24 mouse cellular contexts compared by ENCODE assay signal in genomic region chr7:19953054-19953453, GRCm38 (mm10). TPM values are rescaled to one million over a fixed set of nuclear protein-coding genes. Genes with fewer than 3 reads are reported as not detected.
DNase-seq lines count a peak whose midpoint lies in the region; ATAC-seq and TF ChIP-seq lines count a peak whose summit lies in the region.
"Had no signal": no experiment of that assay in that cellular context is flagged by ENCODE, and none has a peak within 500 bp of the region (broad histone marks: within the 10 kb centered on the region; RNA-seq: fewer than 3 reads in every experiment).

No protein-coding gene starts in this region.

- intact Hi-C loops in heart, adult 2 months (cut with DNase I), result no loop called here

- no peak for TF ChIP-seq CTCF in intestine, postnatal 0 days (IDR thresholded peaks at IDR 0.05; ENCODE audit: low read depth)
- no peak for TF ChIP-seq CTCF in heart, adult 2 months (IDR thresholded peaks at IDR 0.05)

- WGBS in neural tube, embryonic 11.5 days, result 52% methylated on average over 9 of the region's 9 CpGs
- WGBS in intestine, postnatal 0 days, result 37% methylated on average over 9 of the region's 9 CpGs
- 73% methylated on average over 9 of the region's 9 CpGs for WGBS in heart, adult 2 months

- H3K9ac ChIP-seq in neural tube, embryonic 11.5 days (ENCODE audit: low read length), result no peak overlapping the region
- no peak overlapping the region for H3K9ac ChIP-seq in intestine, postnatal 0 days (ENCODE audit: low read depth, low read length)
- H3K9ac ChIP-seq in heart, adult 2 months (ENCODE audit: low read depth, low read length), result no peak overlapping the region
- H3K9ac ChIP-seq: hindbrain, embryonic 13.5 days; limb, embryonic 15.5 days; midbrain, embryonic 12.5 days had no signal

- H3K36me3 ChIP-seq in neural tube, embryonic 11.5 days (ENCODE audit: control insufficient read depth, insufficient read depth, low read length), result no peaks in the 10 kb centered on the region
- H3K36me3 ChIP-seq in intestine, postnatal 0 days (ENCODE audit: control insufficient read depth, insufficient read depth), result no peaks in the 10 kb centered on the region; the same call in 1 of the 2 replicates
- H3K36me3 ChIP-seq in heart, adult 2 months (ENCODE audit: control insufficient read depth, insufficient read depth, low read length), result no peaks in the 10 kb centered on the region
- H3K36me3 ChIP-seq: hindbrain, embryonic 13.5 days; limb, embryonic 15.5 days; midbrain, embryonic 12.5 days had no signal

- no peak for DNase-seq in neural tube, embryonic 11.5 days (ENCODE audit: low spot score)
- DNase-seq in neural tube, embryonic 10.5 days (ENCODE audit: extremely low spot score, low spot score), result no peak
- DNase-seq in embryo, embryonic 10 days (ENCODE audit: low spot score), result peak; percentile 51
- DNase-seq in kidney, postnatal 14 days, result no peak
- DNase-seq in heart, adult 2 months, result no peak
- DNase-seq in urinary bladder, adult 18-20 months (ENCODE audit: low spot score in 2 of 2), result no peak
- DNase-seq: cerebellum, adult 11 months; cerebellum, postnatal 14 days; gastrocnemius, adult 2 months; heart, adult 11 months; lung, adult 18-20 months; lung, postnatal 4 days had no signal

- 0 out of 2 replicates have a peak, but pooled peaks have one; percentile 45 for ATAC-seq in neural tube, embryonic 11.5 days (ENCODE audit: insufficient read depth, low FRiP score, low TSS enrichment)
- peak; percentile 21 for ATAC-seq in intestine, postnatal 0 days

- H3K79me2 ChIP-seq in heart, adult 2 months (replicated peaks; ENCODE audit: control insufficient read depth, insufficient read depth, low read length), result no peaks in the 10 kb centered on the region

- no peaks in the 10 kb centered on the region for H3K4me1 ChIP-seq in neural tube, embryonic 11.5 days (ENCODE audit: control insufficient read depth, insufficient read depth, low read length)
- no peaks in the 10 kb centered on the region for H3K4me1 ChIP-seq in intestine, postnatal 0 days (replicated peaks; ENCODE audit: control insufficient read depth, insufficient read depth, low read length)
- no peaks in the 10 kb centered on the region; the same call in 1 of the 2 replicates for H3K4me1 ChIP-seq in heart, adult 2 months (ENCODE audit: control insufficient read depth, insufficient read depth, low read length)
- H3K4me1 ChIP-seq: hindbrain, embryonic 13.5 days; limb, embryonic 15.5 days; midbrain, embryonic 12.5 days had no signal

- no peak overlapping the region for H3K4me2 ChIP-seq in neural tube, embryonic 11.5 days (ENCODE audit: low read depth)
- no peak overlapping the region for H3K4me2 ChIP-seq in intestine, postnatal 0 days (replicated peaks; ENCODE audit: low read depth)
- H3K4me2 ChIP-seq: hindbrain, embryonic 13.5 days; limb, embryonic 15.5 days; midbrain, embryonic 12.5 days had no signal

- H3K27ac ChIP-seq in neural tube, embryonic 11.5 days (ENCODE audit: low read depth, low read length), result no peak overlapping the region
- peak overlapping the region; percentile 78 for H3K27ac ChIP-seq in intestine, postnatal 0 days (ENCODE audit: low read depth, low read length)
- no peak overlapping the region for H3K27ac ChIP-seq in heart, adult 2 months
- H3K27ac ChIP-seq: gastrocnemius, adult 2 months; hindbrain, embryonic 13.5 days; limb, embryonic 15.5 days; midbrain, embryonic 12.5 days had no signal

- H3K9me3 ChIP-seq in neural tube, embryonic 11.5 days (ENCODE audit: control insufficient read depth, low read length), result no peaks in the 10 kb centered on the region
- no peaks in the 10 kb centered on the region for H3K9me3 ChIP-seq in intestine, postnatal 0 days (ENCODE audit: control insufficient read depth)
- H3K9me3 ChIP-seq: hindbrain, embryonic 13.5 days; limb, embryonic 15.5 days; midbrain, embryonic 12.5 days had no signal

- TF ChIP-seq EP300 in heart, adult 2 months (IDR thresholded peaks at IDR 0.05; ENCODE audit: insufficient read depth, low read depth, low read length), result no peak

- H3K4me3 ChIP-seq in neural tube, embryonic 11.5 days (ENCODE audit: low read depth, low read length), result no peak overlapping the region
- H3K4me3 ChIP-seq in intestine, postnatal 0 days (ENCODE audit: low read depth, low read length), result no peak overlapping the region
- H3K4me3 ChIP-seq in heart, adult 2 months, result no peak overlapping the region
- H3K4me3 ChIP-seq: gastrocnemius, adult 2 months; hindbrain, embryonic 13.5 days; limb, embryonic 15.5 days; midbrain, embryonic 12.5 days had no signal

- no peaks in the 10 kb centered on the region for H3K27me3 ChIP-seq in neural tube, embryonic 11.5 days (ENCODE audit: control insufficient read depth, insufficient read depth, low read length)
- H3K27me3 ChIP-seq in intestine, postnatal 0 days (replicated peaks; ENCODE audit: control insufficient read depth, insufficient read depth, low read length), result no peaks in the 10 kb centered on the region
- H3K27me3 ChIP-seq in heart, adult 2 months (ENCODE audit: control insufficient read depth, insufficient read depth, low read length), result no peaks in the 10 kb centered on the region
- H3K27me3 ChIP-seq: hindbrain, embryonic 13.5 days; limb, embryonic 15.5 days; midbrain, embryonic 12.5 days had no signal

- no peak for TF ChIP-seq POLR2A in heart, adult 2 months (IDR thresholded peaks at IDR 0.05; ENCODE audit: insufficient read depth, low read depth, low read length)

RNA-seq across cellular contexts. Expression of gene Igsf23, which starts 2.5 kb away (rescaled TPM):
- polyA plus RNA-seq in neural tube, embryonic 11.5 days (2014; fragmentation: Nextera tagmentation; extraction: Ambion mirVana), result not detected in 2 replicates
- 171 and 189 TPM in 2 replicates for polyA plus RNA-seq in intestine, postnatal 0 days (2015; fragmentation: Nextera tagmentation; extraction: Ambion mirVana)
- 1 to 10 TPM; 1.9 to 2.9 TPM for total RNA-seq in heart, adult 2 months (2021)
- 8.6 and 9.9 TPM in 2 replicates for polyA plus RNA-seq in heart, adult 2 months (2012; rRNA removed)
- total RNA-seq: adrenal gland, adult 8-10 months; gastrocnemius, adult 2 months; layer of hippocampus, postnatal 14 days; left cerebral cortex, postnatal 14 days had no signal
- polyA plus RNA-seq: embryonic facial prominence, embryonic 11.5 days; limb, embryonic 15.5 days; midbrain, embryonic 12.5 days had no signal

RNA-seq across cellular contexts. Expression of gene Ceacam20, which starts 12.2 kb away (rescaled TPM):
- not detected in 2 replicates for polyA plus RNA-seq in neural tube, embryonic 11.5 days (2014; fragmentation: Nextera tagmentation; extraction: Ambion mirVana)
- 36.1 and 39.7 TPM in 2 replicates for polyA plus RNA-seq in intestine, postnatal 0 days (2015; fragmentation: Nextera tagmentation; extraction: Ambion mirVana)
- total RNA-seq in heart, adult 2 months (2021), result not detected
- not detected in 2 replicates for polyA plus RNA-seq in heart, adult 2 months (2012; rRNA removed)
- total RNA-seq: adrenal gland, adult 8-10 months; gastrocnemius, adult 2 months; layer of hippocampus, postnatal 14 days; left cerebral cortex, postnatal 14 days; MEL had no signal
- polyA plus RNA-seq: embryonic facial prominence, embryonic 11.5 days; hindbrain, embryonic 13.5 days; limb, embryonic 15.5 days; midbrain, embryonic 12.5 days; spleen, adult 2 months; urinary bladder, adult 2 months had no signal

RNA-seq across cellular contexts. Expression of gene Pvr, which starts 32.1 kb away (rescaled TPM):
- polyA plus RNA-seq in neural tube, embryonic 11.5 days (2014; fragmentation: Nextera tagmentation; extraction: Ambion mirVana), result 2.9 and 4.8 TPM in 2 replicates
- polyA plus RNA-seq in intestine, postnatal 0 days (2015; fragmentation: Nextera tagmentation; extraction: Ambion mirVana), result 8.9 and 10.7 TPM in 2 replicates
- 10 to 100 TPM; 20.1 to 24.5 TPM for total RNA-seq in heart, adult 2 months (2021)
- polyA plus RNA-seq in heart, adult 2 months (2012; rRNA removed), result 18.1 and 34.0 TPM in 2 replicates
- total RNA-seq: MEL had no signal

RNA-seq across cellular contexts. Expression of gene Nlrp9b, which starts 38.2 kb away (rescaled TPM):
- polyA plus RNA-seq in neural tube, embryonic 11.5 days (2014; fragmentation: Nextera tagmentation; extraction: Ambion mirVana), result not detected in 2 replicates
- polyA plus RNA-seq in intestine, postnatal 0 days (2015; fragmentation: Nextera tagmentation; extraction: Ambion mirVana), result 1.9 and 2.7 TPM in 2 replicates
- total RNA-seq in heart, adult 2 months (2021), result not detected
- polyA plus RNA-seq in heart, adult 2 months (2012; rRNA removed), result not detected in 2 replicates
- total RNA-seq: adrenal gland, adult 8-10 months; gastrocnemius, adult 2 months; layer of hippocampus, postnatal 14 days; left cerebral cortex, postnatal 14 days; MEL had no signal
- polyA plus RNA-seq: embryonic facial prominence, embryonic 11.5 days; hindbrain, embryonic 13.5 days; kidney, adult 2 months; limb, embryonic 15.5 days; midbrain, embryonic 12.5 days; spleen, adult 2 months; urinary bladder, adult 2 months had no signal

Comparison
In these comparisons a context has a peak if more than half of its experiments do, and no peak if none do; other contexts are left out.
1. RNA of gene Igsf23, which starts 2.5 kb away (polyA plus RNA-seq): 171 to 189 TPM in intestine, postnatal 0 days; 8.6 to 9.9 TPM in heart, adult 2 months and not detected in neural tube, embryonic 11.5 days; every median in the first group is over 10 times any median in the second.
2. RNA of gene Ceacam20, which starts 12.2 kb away (polyA plus RNA-seq): 36.1 to 39.7 TPM in intestine, postnatal 0 days; not detected in neural tube, embryonic 11.5 days and not detected in heart, adult 2 months; every median in the first group is over 10 times any median in the second.